Mouse (Mus musculus) liver, embryonic 11.5 days (tissue): ENCODE data around the gene Amdhd1. TPM values are rescaled to one million over a fixed set of nuclear protein-coding genes. Genes with fewer than 3 reads are reported as not detected.

Source experiments
- ATAC-seq: fragments of 200-750 bp; cut with Nextera tagmentation; replicated peaks from 2 replicates; pipeline ENCODE4 v1.8.0; 2017; ENCODE audit warnings: moderate number of reproducible peaks, mild to moderate bottlenecking, moderate TSS enrichment, moderate library complexity; ENCODE audit not compliant: low FRiP score
- DNase-seq: peaks from one replicate; pipeline ENCODE4 v3.0.0-alpha.2; 2017; ENCODE audit warnings: low spot score
- H3K27ac ChIP-seq: fragments of 300-500 bp; sonication (generic); 2 replicates; pipeline ENCODE4 v1.5.1; 2014; ENCODE audit warnings: mild to moderate bottlenecking, low read depth, low read length, control low read depth
- H3K27me3 ChIP-seq: fragments of 300-500 bp; sonication (generic); replicated peaks from 2 replicates; pipeline ENCODE4 v1.6.1; 2014; ENCODE audit warnings: low read length, mixed read lengths; ENCODE audit not compliant: control insufficient read depth, insufficient read depth
- H3K36me3 ChIP-seq: fragments of 300-500 bp; sonication (generic); 2 replicates; pipeline ENCODE4 v1.6.1; 2014; ENCODE audit warnings: mild to moderate bottlenecking, low read length, moderate library complexity, mixed read lengths; ENCODE audit not compliant: control insufficient read depth, insufficient read depth
- H3K4me1 ChIP-seq: fragments of 300-500 bp; sonication (generic); replicated peaks from 2 replicates; pipeline ENCODE4 v1.6.1; 2014; ENCODE audit warnings: low read length, mixed read lengths; ENCODE audit not compliant: control insufficient read depth, insufficient read depth
- H3K4me2 ChIP-seq: fragments of 300-500 bp; sonication (generic); 2 replicates; pipeline ENCODE4 v1.6.1; 2014; ENCODE audit warnings: mild to moderate bottlenecking, control low read depth, moderate library complexity
- H3K4me3 ChIP-seq: fragments of 300-500 bp; sonication (generic); 2 replicates; pipeline ENCODE4 v1.5.1; 2014; ENCODE audit warnings: low read depth, low read length, control low read depth
- H3K9ac ChIP-seq: fragments of 300-500 bp; sonication (generic); 2 replicates; pipeline ENCODE4 v1.6.1; 2014; ENCODE audit warnings: low read depth, low read length, control low read depth
- H3K9me3 ChIP-seq: fragments of 300-500 bp; sonication (generic); 2 replicates; pipeline ENCODE4 v1.6.1; 2016; ENCODE audit warnings: low read length, inconsistent platforms, mixed read lengths; ENCODE audit not compliant: control insufficient read depth
- WGBS: fragments of 180-500 bp; shearing (Covaris S2); extraction: QIAGEN DNeasy Blood & Tissue Kit; methylation state at CpG from one replicate; pipeline ENCODE4 v1.1.7; 2014; 5-methylcytosine and 5-hydroxymethylcytosine counted together
- polyA plus RNA-seq: library from polyadenylated mRNA; unstranded; fragments of >200 nt; fragmentation: Nextera tagmentation; extraction: Ambion mirVana; gene quantifications from 2 replicates; pipeline ENCODE4 v1.2.1, GENCODE M21; 2014

Amdhd1 gene
- polyA plus RNA-seq, 1 experiment from 2014 or later, result 6.2 TPM

DNA sequence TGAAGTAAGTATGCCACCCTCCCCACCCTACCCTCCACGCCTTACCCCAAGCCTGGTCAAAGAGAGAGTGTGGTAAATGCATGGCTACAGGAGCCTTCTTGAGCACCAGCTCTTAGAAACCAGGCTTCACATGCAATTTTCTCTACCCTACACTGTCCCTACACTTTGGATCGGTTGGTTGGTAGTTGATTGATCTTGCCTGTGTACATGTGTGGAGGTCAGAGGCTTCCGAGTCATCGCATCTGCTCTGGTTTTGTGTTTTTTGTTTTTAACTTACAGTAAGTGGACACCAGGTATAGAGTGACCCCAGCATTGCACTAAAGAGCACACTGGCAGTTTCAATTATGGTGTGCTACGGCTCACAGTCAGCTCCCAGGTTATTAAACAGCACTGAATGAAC, 4.3 kb upstream of the Amdhd1 start:
- no peak overlapping the region for H3K4me3 ChIP-seq
- no peaks in the 10 kb centered on the region for H3K36me3 ChIP-seq
- no peaks in the 10 kb centered on the region for H3K27me3 ChIP-seq
- H3K9me3 ChIP-seq, result no peaks in the 10 kb centered on the region
- H3K27ac ChIP-seq, result no peak overlapping the region
- no peak overlapping the region for H3K4me2 ChIP-seq
- 67% methylated on average over 5 of the region's 5 CpGs for WGBS
- ATAC-seq (no peak), DNase-seq (no peak)
- H3K4me1 ChIP-seq, result peaks cover 8% of the 10 kb centered on the region
- H3K9ac ChIP-seq, result no peak overlapping the region

DNA sequence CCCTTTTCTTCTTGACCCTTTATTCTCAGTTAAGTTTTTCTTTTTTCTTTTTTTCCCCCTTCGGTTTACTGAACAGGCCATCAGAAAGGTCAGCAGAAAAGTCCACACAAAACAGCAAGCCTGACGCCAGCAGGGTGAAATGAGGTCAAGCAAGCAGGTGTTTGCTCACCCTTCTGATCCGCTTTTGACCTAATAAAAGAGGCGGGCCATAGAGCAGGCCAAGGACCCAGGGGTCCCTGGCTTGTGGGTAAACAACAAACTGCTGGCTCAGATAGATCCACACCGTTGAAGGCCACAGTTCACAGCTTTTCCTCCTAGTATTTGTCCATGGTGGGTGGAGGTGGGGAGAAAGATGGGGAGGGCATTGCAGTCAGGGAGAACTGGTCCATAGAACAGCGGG, 3.3 kb upstream of the Amdhd1 start:
- H3K36me3 ChIP-seq, result no peaks in the 10 kb centered on the region
- H3K4me3 ChIP-seq, result no peak overlapping the region
- 60% methylated on average over 6 of the region's 6 CpGs for WGBS
- H3K27ac ChIP-seq, result no peak overlapping the region
- peaks cover 8% of the 10 kb centered on the region for H3K4me1 ChIP-seq
- H3K4me2 ChIP-seq, result no peak overlapping the region
- no peak overlapping the region for H3K9ac ChIP-seq
- DNase-seq, result no peak
- no peaks in the 10 kb centered on the region for H3K9me3 ChIP-seq
- ATAC-seq, result no peak
- no peaks in the 10 kb centered on the region for H3K27me3 ChIP-seq

- no peaks in the 10 kb centered on the region for H3K36me3 ChIP-seq
- H3K4me1 ChIP-seq, result peaks cover 8% of the 10 kb centered on the region
- no peak overlapping the region for H3K4me3 ChIP-seq
- no peak overlapping the region for H3K9ac ChIP-seq
- H3K27me3 ChIP-seq, result peaks cover 2% of the 10 kb centered on the region; the same call in 1 of the 2 replicates
- DNase-seq, result no peak
- no peak overlapping the region for H3K27ac ChIP-seq
- no peaks in the 10 kb centered on the region for H3K9me3 ChIP-seq
- ATAC-seq, result no peak
- 62% methylated on average over 4 of the region's 4 CpGs for WGBS
- H3K4me2 ChIP-seq, result no peak overlapping the region
Observed at GRCm38 (mm10) chr10:93542356-93542755, 2.5 kb upstream of the Amdhd1 start.

- H3K4me2 ChIP-seq, result no peak overlapping the region
- peaks cover 8% of the 10 kb centered on the region for H3K4me1 ChIP-seq
- no peaks in the 10 kb centered on the region for H3K36me3 ChIP-seq
- no peak for DNase-seq
- ATAC-seq, result no peak
- 85% methylated on average over 1 of the region's 1 CpGs for WGBS
- H3K27me3 ChIP-seq, result peaks cover 2% of the 10 kb centered on the region; the same call in 1 of the 2 replicates
- no peak overlapping the region for H3K27ac ChIP-seq
- no peak overlapping the region for H3K9ac ChIP-seq
- no peaks in the 10 kb centered on the region for H3K9me3 ChIP-seq
- no peak overlapping the region for H3K4me3 ChIP-seq
Observed at GRCm38 (mm10) chr10:93541585-93541984, 1.8 kb upstream of the Amdhd1 start.

DNA sequence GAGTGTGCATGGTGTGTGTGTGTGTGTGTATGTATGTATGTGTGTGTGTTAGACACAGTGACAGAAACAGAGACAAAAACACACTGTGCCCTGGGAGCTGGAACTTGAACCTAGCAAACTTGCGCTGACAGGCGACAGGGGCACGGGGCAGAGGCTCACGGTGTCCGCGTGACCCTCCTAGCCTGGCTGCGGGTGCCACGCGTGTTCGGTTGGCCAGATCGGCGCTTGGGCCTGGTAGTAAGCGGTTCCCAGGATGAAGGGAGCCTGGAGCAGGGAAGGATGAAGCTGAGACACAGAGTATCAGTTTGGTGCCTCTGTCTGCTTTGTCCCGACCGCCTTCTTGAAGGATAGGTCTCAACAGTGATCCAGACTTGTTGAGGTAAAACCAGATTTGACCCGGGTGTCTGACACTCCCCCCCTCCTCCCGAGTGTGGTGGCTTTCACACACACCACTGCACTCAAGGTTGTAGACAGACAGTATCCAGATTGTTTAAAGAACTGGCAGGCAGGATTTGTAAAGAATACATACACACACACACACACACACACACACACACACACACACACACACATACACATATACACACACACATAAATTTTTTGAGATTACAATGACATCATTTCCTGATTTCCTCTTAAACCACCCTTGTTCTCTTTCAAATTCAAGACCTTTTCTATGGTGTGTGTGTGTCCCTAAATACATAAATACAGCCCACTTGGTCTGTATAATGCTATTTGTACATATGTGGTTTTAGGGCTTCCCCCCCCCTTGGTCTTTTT, 788 bp upstream of the Amdhd1 start, which contains the start of gene Ccdc38:
Gene Ccdc38 (plus strand): TSS at position 202 of the 780 bp plus-strand sequence.
- DNase-seq, result no peak
- Histone ChIP-seq H3K9ac (peak within 1 kb of the TSS; percentile 17), H3K9me3 (no peaks in the 10 kb centered on the region), H3K4me3 (peak within 1 kb of the TSS; percentile 40), H3K27me3 (peaks cover 2% of the 10 kb centered on the region; the same call in 1 of the 2 replicates), H3K4me2 (peak within 1 kb of the TSS; percentile 65), H3K36me3 (no peaks in the 10 kb centered on the region), H3K27ac (no peak within 1 kb of the TSS), H3K4me1 (peaks cover 8% of the 10 kb centered on the region)
- WGBS, result 62% methylated on average over 17 of the region's 17 CpGs
- peak; percentile 2; the same call in 1 of the 2 replicates for ATAC-seq

- DNase-seq (no peak), ATAC-seq (no peak)
- Histone ChIP-seq H3K9ac (no peak overlapping the region), H3K4me3 (no peak overlapping the region), H3K36me3 (no peaks in the 10 kb centered on the region), H3K27ac (no peak overlapping the region), H3K9me3 (no peaks in the 10 kb centered on the region), H3K27me3 (peaks cover 2% of the 10 kb centered on the region; the same call in 1 of the 2 replicates), H3K4me1 (peaks cover 11% of the 10 kb centered on the region), H3K4me2 (no peak overlapping the region; the same call in 1 of the 2 replicates)
- 59% methylated on average over 6 of the region's 6 CpGs for WGBS
Observed at GRCm38 (mm10) chr10:93538818-93539217, 1.0 kb downstream of the Amdhd1 start.

GRCm38 (mm10) chr10:93538287-93538686, 1.5 kb downstream of the Amdhd1 start:
- ATAC-seq, result no peak
- Histone ChIP-seq H3K36me3 (no peaks in the 10 kb centered on the region), H3K4me1 (peaks cover 11% of the 10 kb centered on the region), H3K4me3 (no peak overlapping the region), H3K9me3 (no peaks in the 10 kb centered on the region), H3K27me3 (peaks cover 2% of the 10 kb centered on the region; the same call in 1 of the 2 replicates), H3K27ac (no peak overlapping the region), H3K9ac (no peak overlapping the region), H3K4me2 (no peak overlapping the region)
- DNase-seq, result no peak
- WGBS, result 68% methylated on average over 2 of the region's 2 CpGs

DNA sequence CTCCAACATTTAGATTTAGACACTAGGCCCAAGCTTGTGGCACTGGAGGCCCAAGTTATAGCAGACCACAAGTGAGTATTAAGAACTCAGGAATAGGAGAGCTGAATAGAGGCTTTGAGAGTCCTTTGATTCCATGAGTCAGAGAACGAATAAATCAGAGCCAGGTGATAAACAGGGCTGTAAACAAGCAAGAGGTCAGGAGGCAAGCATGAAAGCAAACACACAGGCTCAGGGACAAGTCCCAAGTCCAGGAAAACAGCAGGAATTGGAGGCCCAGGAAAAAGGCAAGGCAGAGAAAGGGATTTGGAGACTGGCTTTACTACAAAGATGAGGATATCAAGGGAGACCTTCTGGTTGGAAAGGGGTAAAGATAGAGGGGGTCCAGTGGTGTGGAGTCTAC, 14.5 kb downstream of the Amdhd1 start:
- Histone ChIP-seq H3K27ac (no peak overlapping the region), H3K36me3 (no peaks in the 10 kb centered on the region), H3K9me3 (no peaks in the 10 kb centered on the region), H3K4me2 (no peak overlapping the region), H3K9ac (no peak overlapping the region), H3K4me1 (no peaks in the 10 kb centered on the region), H3K27me3 (no peaks in the 10 kb centered on the region), H3K4me3 (no peak overlapping the region)
- 74% methylated on average over 1 of the region's 1 CpGs for WGBS
- ATAC-seq (no peak), DNase-seq (no peak)

DNA sequence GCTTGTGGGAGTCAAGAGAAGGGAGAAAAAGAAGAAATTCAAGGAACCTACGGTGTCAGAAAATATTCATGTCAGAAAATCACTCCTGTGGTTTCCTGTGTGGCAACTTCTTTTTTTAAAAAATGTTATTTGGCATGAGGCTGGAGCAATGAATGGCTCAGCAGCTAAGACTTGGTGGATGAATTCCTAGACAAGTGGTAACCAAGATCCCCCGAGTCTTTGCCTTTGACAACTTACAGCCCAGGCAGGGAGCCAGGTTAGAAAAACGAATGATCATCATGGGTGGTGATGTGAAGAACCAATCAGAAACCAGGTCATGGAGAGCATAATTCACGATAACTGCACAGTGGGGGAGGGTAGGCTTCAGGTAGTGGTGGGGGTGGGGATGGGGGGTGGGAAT, 18.8 kb downstream of the Amdhd1 start:
- Histone ChIP-seq H3K27me3 (no peaks in the 10 kb centered on the region), H3K4me1 (no peaks in the 10 kb centered on the region), H3K9ac (no peak overlapping the region), H3K9me3 (no peaks in the 10 kb centered on the region), H3K27ac (no peak overlapping the region), H3K36me3 (no peaks in the 10 kb centered on the region), H3K4me3 (no peak overlapping the region), H3K4me2 (no peak overlapping the region)
- DNase-seq, result no peak
- 59% methylated on average over 4 of the region's 4 CpGs for WGBS
- ATAC-seq, result no peak
